ENCODE assay signal across 24 mouse cellular contexts in the genomic region with DNA sequence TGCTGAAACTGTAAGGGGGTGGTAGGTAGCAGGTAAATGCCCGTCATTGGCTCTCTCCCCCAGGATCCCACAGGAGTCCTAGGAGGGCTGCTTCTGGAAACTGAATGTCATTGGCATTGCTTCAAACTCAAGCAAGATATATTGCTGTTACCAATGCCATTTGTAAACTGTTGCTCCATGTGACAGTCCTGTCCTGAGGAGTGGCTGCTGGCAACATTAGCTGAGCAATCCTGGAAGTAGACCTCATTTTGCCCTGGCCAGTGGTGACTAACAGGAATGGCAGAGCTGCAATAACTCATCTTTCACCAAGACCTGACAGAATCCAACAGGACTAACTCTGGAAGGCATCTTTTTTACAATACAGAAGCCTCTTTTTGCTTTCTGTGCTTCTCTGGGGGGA.
DNase-seq lines count a peak whose midpoint lies in the region; ATAC-seq and TF ChIP-seq lines count a peak whose summit lies in the region.
"Had no signal": no experiment of that assay in that cellular context is flagged by ENCODE, and none has a peak within 500 bp of the region (broad histone marks: within the 10 kb centered on the region; RNA-seq: fewer than 3 reads in every experiment).

No protein-coding gene starts in this region.

- 0 out of 2 replicates have a peak overlapping the region, but pooled peaks have one; percentile 26 for H3K27ac ChIP-seq in heart, postnatal 0 days (ENCODE audit: low read depth)
- no peak overlapping the region for H3K27ac ChIP-seq in heart, embryonic 11.5 days (ENCODE audit: low read depth, low read length)
- no peak overlapping the region for H3K27ac ChIP-seq in midbrain, embryonic 15.5 days
- H3K27ac ChIP-seq: forebrain, embryonic 13.5 days; gastrocnemius, adult 2 months; hindbrain, embryonic 12.5 days had no signal

- H3K9ac ChIP-seq in heart, postnatal 0 days (replicated peaks; ENCODE audit: low read depth, low read length), result no peak overlapping the region
- no peak overlapping the region for H3K9ac ChIP-seq in heart, embryonic 11.5 days (ENCODE audit: low read depth, low read length)
- H3K9ac ChIP-seq in midbrain, embryonic 15.5 days, result no peak overlapping the region
- H3K9ac ChIP-seq: forebrain, embryonic 13.5 days; forebrain, postnatal 0 days; heart, embryonic 12.5 days; hindbrain, embryonic 12.5 days had no signal

- no peaks in the 10 kb centered on the region; the same call in 1 of the 2 replicates for H3K4me1 ChIP-seq in heart, postnatal 0 days (ENCODE audit: control insufficient read depth, insufficient read depth)
- H3K4me1 ChIP-seq in heart, embryonic 11.5 days (ENCODE audit: control insufficient read depth, insufficient read depth, low read length), result no peaks in the 10 kb centered on the region
- H3K4me1 ChIP-seq in midbrain, embryonic 15.5 days, result peaks cover 7% of the 10 kb centered on the region; the same call in 1 of the 2 replicates
- H3K4me1 ChIP-seq: heart, embryonic 12.5 days had no signal

- no peak overlapping the region for H3K4me2 ChIP-seq in heart, postnatal 0 days (ENCODE audit: low read depth, low read length)
- no peak overlapping the region for H3K4me2 ChIP-seq in heart, embryonic 11.5 days
- no peak overlapping the region for H3K4me2 ChIP-seq in midbrain, embryonic 15.5 days
- H3K4me2 ChIP-seq: forebrain, embryonic 13.5 days; heart, embryonic 12.5 days; hindbrain, embryonic 12.5 days had no signal

- ATAC-seq in heart, postnatal 0 days (ENCODE audit: insufficient read depth, low read depth), result 0 out of 2 replicates have a peak, but pooled peaks have one; percentile 4
- no peak for ATAC-seq in heart, embryonic 11.5 days (replicated peaks; ENCODE audit: insufficient number of reproducible peaks, low FRiP score, low TSS enrichment)
- ATAC-seq in midbrain, embryonic 15.5 days (replicated peaks), result no peak
- ATAC-seq: CD4-positive, CD25-positive, alpha-beta regulatory T cell, adult 4 months; forebrain, embryonic 13.5 days; forebrain, postnatal 0 days; hindbrain, embryonic 16.5 days; inflammation-experienced regulatory T-cells, adult 6 months; intestine, postnatal 0 days had no signal

- no peaks in the 10 kb centered on the region for H3K9me3 ChIP-seq in heart, postnatal 0 days (replicated peaks; ENCODE audit: control insufficient read depth, low read length)
- H3K9me3 ChIP-seq in heart, embryonic 11.5 days (replicated peaks; ENCODE audit: control insufficient read depth, low read length), result no peaks in the 10 kb centered on the region
- no peaks in the 10 kb centered on the region for H3K9me3 ChIP-seq in midbrain, embryonic 15.5 days
- H3K9me3 ChIP-seq: forebrain, embryonic 13.5 days; G1E; heart, embryonic 12.5 days; hindbrain, embryonic 12.5 days had no signal

- no peak overlapping the region for H3K4me3 ChIP-seq in heart, postnatal 0 days (ENCODE audit: low read depth, low read length)
- H3K4me3 ChIP-seq in heart, embryonic 11.5 days (ENCODE audit: low read depth, low read length), result no peak overlapping the region
- no peak overlapping the region for H3K4me3 ChIP-seq in midbrain, embryonic 15.5 days
- H3K4me3 ChIP-seq: forebrain, embryonic 13.5 days; gastrocnemius, adult 2 months; heart, embryonic 12.5 days; hindbrain, embryonic 12.5 days had no signal

- WGBS in heart, postnatal 0 days, result 55% methylated on average over 1 of the region's 1 CpGs
- WGBS in heart, embryonic 11.5 days (ENCODE audit: insufficient replicate concordance), result 65% methylated on average over 1 of the region's 1 CpGs
- WGBS in midbrain, embryonic 15.5 days, result 82% methylated on average over 1 of the region's 1 CpGs

- no peak for TF ChIP-seq CTCF in heart, postnatal 0 days (IDR thresholded peaks at IDR 0.05; ENCODE audit: low read depth)

- intact Hi-C loops in heart, postnatal 25 days (cut with DNase I), result no loop called here

- DNase-seq in heart, postnatal 0 days (ENCODE audit: low spot score), result no peak
- DNase-seq in adipocyte (ENCODE audit: low spot score), result peak; percentile 57
- peak; percentile 21 for DNase-seq in adrenal gland, postnatal 10 days
- DNase-seq in skeletal muscle tissue, adult 2 months (ENCODE audit: low read depth, low spot score), result peak; percentile 12
- DNase-seq in heart, postnatal 25 days (ENCODE audit: low spot score), result no peak
- DNase-seq: B cell, adult 2 months; cerebellum, adult 11-12 months; cerebellum, adult 9-11 months; cerebellum, postnatal 36 days; forebrain, postnatal 0 days; gastrocnemius, adult 2 months; gastrocnemius, postnatal 36 days; heart, postnatal 4 days; kidney, adult 9 months had no signal

- no peaks in the 10 kb centered on the region for H3K27me3 ChIP-seq in heart, postnatal 0 days (ENCODE audit: control insufficient read depth, insufficient read depth, low read length)
- no peaks in the 10 kb centered on the region for H3K27me3 ChIP-seq in heart, embryonic 11.5 days (ENCODE audit: control insufficient read depth, insufficient read depth, low read length)
- H3K27me3 ChIP-seq in midbrain, embryonic 15.5 days (replicated peaks), result no peaks in the 10 kb centered on the region
- H3K27me3 ChIP-seq: forebrain, embryonic 13.5 days; heart, embryonic 12.5 days; hindbrain, embryonic 12.5 days had no signal

- TF ChIP-seq EP300 in heart, postnatal 0 days (IDR thresholded peaks at IDR 0.05; ENCODE audit: low read depth), result no peak

- H3K36me3 ChIP-seq in heart, postnatal 0 days (replicated peaks; ENCODE audit: control insufficient read depth, insufficient read depth, low read length), result no peaks in the 10 kb centered on the region
- H3K36me3 ChIP-seq in heart, embryonic 11.5 days (ENCODE audit: control insufficient read depth, insufficient read depth, low read length), result no peaks in the 10 kb centered on the region
- no peaks in the 10 kb centered on the region for H3K36me3 ChIP-seq in midbrain, embryonic 15.5 days (replicated peaks)
- H3K36me3 ChIP-seq: G1E; heart, embryonic 12.5 days; hindbrain, embryonic 12.5 days had no signal

Comparison
In these comparisons a context has a peak if more than half of its experiments do, and no peak if none do; other contexts are left out.
1. DNase-seq: peak in adipocyte (single experiment), adrenal gland, postnatal 10 days (single experiment) and skeletal muscle tissue, adult 2 months (single experiment); none in heart, postnatal 0 days (single experiment) and heart, postnatal 25 days (single experiment).